Mouse (Mus musculus) heart, adult 2 months (tissue): ENCODE data around the gene Mfap2. TPM values are rescaled to one million over a fixed set of nuclear protein-coding genes. Genes with fewer than 3 reads are reported as not detected.

Experiments
- DNase-seq, 2 experiments: peaks; one replicate each; pipeline ENCODE4 v3.0.0; 2021
- H3K27ac ChIP-seq: fragments of 200-600 bp; 2 replicates; pipeline ENCODE4 v1.8.1; 2022
- H3K27me3 ChIP-seq: fragments of 200-500 bp; 2 replicates; pipeline ENCODE4 v1.6.1; 2012; ENCODE audit warnings: mild to moderate bottlenecking, low read length, inconsistent platforms, mixed read lengths; ENCODE audit not compliant: control insufficient read depth, insufficient read depth
- H3K36me3 ChIP-seq: fragments of 200-500 bp; 2 replicates; pipeline ENCODE4 v1.6.1; 2012; ENCODE audit warnings: low read length, inconsistent platforms; ENCODE audit not compliant: control insufficient read depth, insufficient read depth
- H3K4me1 ChIP-seq: fragments of 200-500 bp; 2 replicates; pipeline ENCODE4 v1.6.1; 2011; ENCODE audit warnings: low read length; ENCODE audit not compliant: control insufficient read depth, insufficient read depth
- H3K4me3 ChIP-seq: fragments of 200-600 bp; 2 replicates; pipeline ENCODE4 v1.8.1; 2022
- H3K79me2 ChIP-seq: fragments of 200-500 bp; replicated peaks from 2 replicates; pipeline ENCODE4 v1.6.1; 2012; ENCODE audit warnings: mild to moderate bottlenecking, inconsistent platforms, low read length, moderate library complexity, mixed read lengths; ENCODE audit not compliant: control insufficient read depth, insufficient read depth
- H3K9ac ChIP-seq: fragments of 200-500 bp; 2 replicates; pipeline ENCODE4 v1.6.1; 2012; ENCODE audit warnings: low read depth, mild to moderate bottlenecking, control low read depth, inconsistent platforms, low read length, mixed read lengths
- CTCF ChIP-seq: fragments of 200-600 bp; IDR thresholded peaks from 2 replicates; pipeline ENCODE4 v1.8.1; 2022; ENCODE audit warnings: antibody characterized with exemption, mild to moderate bottlenecking, moderate library complexity
- EP300 ChIP-seq: fragments of 200-500 bp; IDR thresholded peaks from 2 replicates; pipeline ENCODE4 v1.6.1; 2011; ENCODE audit warnings: low read depth, low read length, control low read depth; ENCODE audit not compliant: insufficient read depth
- POLR2A ChIP-seq: fragments of 200-500 bp; IDR thresholded peaks from 2 replicates; pipeline ENCODE4 v1.6.1; 2011; ENCODE audit warnings: mild to moderate bottlenecking, low read depth, low read length, control low read depth; ENCODE audit not compliant: insufficient read depth
- WGBS: fragments of 180-500 bp; shearing (Covaris S2); methylation state at CpG from one replicate; pipeline ENCODE4 v1.1.7; 2018; 5-methylcytosine and 5-hydroxymethylcytosine counted together
- intact Hi-C: fragments of 180-260 bp; cut with DNase I; formaldehyde crosslinking; loops from one replicate; pipeline ENCODE4 v1.15.1; 2025
- polyA plus RNA-seq: library from polyadenylated mRNA; depleted of rRNA; stranded (reverse); fragments of >200 nt; gene quantifications from 2 replicates; pipeline ENCODE4 v1.2.3, GENCODE M21; 2012
- total RNA-seq, 2 experiments: library from RNA; stranded (reverse); gene quantifications; 2 replicates each; pipeline ENCODE4 v1.2.3; 2021

Mfap2 gene
- total and polyA plus RNA-seq, 3 experiments = 3.1 to 17.6 (median 3.1) TPM

- 79% methylated on average over 27 of the region's 27 CpGs for WGBS
- H3K9ac ChIP-seq = no peak overlapping the region
Measured at GRCm38 (mm10) chr4:141033606-141034549, 23.7 kb downstream of the Mfap2 start.

GRCm38 (mm10) chr4:141041117-141041516, 30.9 kb downstream of the Mfap2 start:
- H3K4me1 ChIP-seq = no peaks in the 10 kb centered on the region
- intact Hi-C loops = no loop called here
- no peaks in the 10 kb centered on the region for H3K36me3 ChIP-seq
- no peaks in the 10 kb centered on the region for H3K79me2 ChIP-seq
- no peak overlapping the region for H3K9ac ChIP-seq
- WGBS = 61% methylated on average over 12 of the region's 12 CpGs
- no peaks in the 10 kb centered on the region for H3K27me3 ChIP-seq
- TF ChIP-seq CTCF (no peak), EP300 (no peak), POLR2A (no peak)
- H3K4me3 ChIP-seq = no peak overlapping the region
- H3K27ac ChIP-seq = no peak overlapping the region
- no peak for DNase-seq

More at GRCm38 (mm10) chr4:141033606-141034549, 23.7 kb downstream of the Mfap2 start:
- DNase-seq = peak in 1 of 2 experiments; percentile 32
- Histone ChIP-seq H3K27ac (no peak overlapping the region), H3K79me2 (no peaks in the 10 kb centered on the region), H3K27me3 (no peaks in the 10 kb centered on the region), H3K36me3 (no peaks in the 10 kb centered on the region), H3K4me3 (no peak overlapping the region), H3K4me1 (peaks cover 2% of the 10 kb centered on the region)
- intact Hi-C loops = no loop called here
- TF ChIP-seq CTCF = no peak
- no peak for TF ChIP-seq POLR2A
- TF ChIP-seq EP300 = no peak

- no peaks in the 10 kb centered on the region for H3K27me3 ChIP-seq
- no peak overlapping the region for H3K27ac ChIP-seq
- peak; percentile 34 to 68 for DNase-seq
- intact Hi-C loops = loop anchor here (1.0 kb wide), 1 partner anchor 20 kb away; no protein-coding TSS in a partner anchor
- H3K4me3 ChIP-seq = no peak overlapping the region
- peak; percentile 88 for TF ChIP-seq CTCF
- TF ChIP-seq EP300 = no peak
- no peak overlapping the region for H3K9ac ChIP-seq
- H3K4me1 ChIP-seq = no peaks in the 10 kb centered on the region
- no peaks in the 10 kb centered on the region for H3K79me2 ChIP-seq
- WGBS = 14% methylated on average over 8 of the region's 8 CpGs
- no peaks in the 10 kb centered on the region for H3K36me3 ChIP-seq
Measured at GRCm38 (mm10) chr4:141044816-141045215, 34.6 kb downstream of the Mfap2 start.

GRCm38 (mm10) chr4:141048810-141049475, 38.7 kb downstream of the Mfap2 start:
- H3K27me3 ChIP-seq = no peaks in the 10 kb centered on the region
- H3K79me2 ChIP-seq = no peaks in the 10 kb centered on the region
- no peak overlapping the region for H3K4me3 ChIP-seq
- H3K27ac ChIP-seq = no peak overlapping the region
- no peak for DNase-seq
- WGBS = 93% methylated on average over 17 of the region's 17 CpGs
- TF ChIP-seq CTCF = no peak
- H3K4me1 ChIP-seq = no peaks in the 10 kb centered on the region
- intact Hi-C loops = no loop called here
- H3K36me3 ChIP-seq = no peaks in the 10 kb centered on the region
- no peak overlapping the region for H3K9ac ChIP-seq

- H3K79me2 ChIP-seq = no peaks in the 10 kb centered on the region
- intact Hi-C loops = no loop called here
- no peaks in the 10 kb centered on the region for H3K4me1 ChIP-seq
- DNase-seq = no peak
- no peaks in the 10 kb centered on the region for H3K27me3 ChIP-seq
- no peak overlapping the region for H3K9ac ChIP-seq
- TF ChIP-seq POLR2A (no peak), EP300 (no peak), CTCF (no peak)
- WGBS = 77% methylated on average over 4 of the region's 4 CpGs
- H3K27ac ChIP-seq = no peak overlapping the region
- H3K36me3 ChIP-seq = no peaks in the 10 kb centered on the region
- no peak overlapping the region for H3K4me3 ChIP-seq
Measured at GRCm38 (mm10) chr4:141049476-141049835, 39.2 kb downstream of the Mfap2 start.

- intact Hi-C loops = no loop called here
- no peak overlapping the region for H3K9ac ChIP-seq
- WGBS = 83% methylated on average over 12 of the region's 12 CpGs
Measured at GRCm38 (mm10) chr4:141052442-141052841, 42.2 kb downstream of the Mfap2 start.

More at GRCm38 (mm10) chr4:141052442-141052841, 42.2 kb downstream of the Mfap2 start:
- no peak for DNase-seq
- H3K4me3 ChIP-seq = no peak overlapping the region
- no peaks in the 10 kb centered on the region for H3K27me3 ChIP-seq
- H3K4me1 ChIP-seq = no peaks in the 10 kb centered on the region
- H3K36me3 ChIP-seq = no peaks in the 10 kb centered on the region
- H3K79me2 ChIP-seq = no peaks in the 10 kb centered on the region
- TF ChIP-seq EP300 (no peak), POLR2A (no peak), CTCF (no peak)
- H3K27ac ChIP-seq = no peak overlapping the region
